Mouse (Mus musculus) cerebellum, postnatal 10 days (tissue): ENCODE data around the gene Akr1c6.
"Not testable (repeated sequence)": the region's sequence is repeated elsewhere in the genome, so short reads cannot be mapped to it uniquely, and the experiment has no call there.

Source experiments
- DNase-seq, 2 experiments: peaks; one replicate each; pipeline ENCODE4 v3.0.0; 2021; ENCODE audit warnings: mixed read lengths in 2 of 2

Gene Akr1c6

GRCm38 (mm10) chr13:4434006-4434405 is at the start of gene Akr1c6:
Akr1c6 (plus strand) TSS chr13:4434306.
- DNase-seq: no peak

DNA sequence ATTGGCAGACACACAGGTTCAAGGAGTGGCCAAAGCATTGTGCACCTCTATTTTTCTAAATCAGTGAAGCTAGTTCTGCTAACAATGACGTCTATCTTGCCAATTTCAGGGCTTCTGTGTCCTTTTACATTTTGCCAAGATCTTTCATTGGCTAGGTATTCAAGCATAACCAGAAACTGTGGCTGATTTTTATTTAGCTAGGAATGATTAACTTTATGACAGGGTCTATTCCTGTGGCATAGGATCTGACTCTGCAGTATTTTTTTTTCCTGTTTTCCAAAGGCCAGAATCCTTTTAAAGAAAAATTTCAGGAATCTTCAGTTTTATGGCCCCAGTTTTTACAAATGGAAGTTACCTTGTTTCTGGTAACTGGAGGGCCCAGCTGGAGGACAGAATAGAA is 49.2 kb upstream of the Akr1c6 start:
- no peak for DNase-seq

- no peak for DNase-seq
Observed at GRCm38 (mm10) chr13:4385541-4385940, 48.6 kb upstream of the Akr1c6 start.

DNA sequence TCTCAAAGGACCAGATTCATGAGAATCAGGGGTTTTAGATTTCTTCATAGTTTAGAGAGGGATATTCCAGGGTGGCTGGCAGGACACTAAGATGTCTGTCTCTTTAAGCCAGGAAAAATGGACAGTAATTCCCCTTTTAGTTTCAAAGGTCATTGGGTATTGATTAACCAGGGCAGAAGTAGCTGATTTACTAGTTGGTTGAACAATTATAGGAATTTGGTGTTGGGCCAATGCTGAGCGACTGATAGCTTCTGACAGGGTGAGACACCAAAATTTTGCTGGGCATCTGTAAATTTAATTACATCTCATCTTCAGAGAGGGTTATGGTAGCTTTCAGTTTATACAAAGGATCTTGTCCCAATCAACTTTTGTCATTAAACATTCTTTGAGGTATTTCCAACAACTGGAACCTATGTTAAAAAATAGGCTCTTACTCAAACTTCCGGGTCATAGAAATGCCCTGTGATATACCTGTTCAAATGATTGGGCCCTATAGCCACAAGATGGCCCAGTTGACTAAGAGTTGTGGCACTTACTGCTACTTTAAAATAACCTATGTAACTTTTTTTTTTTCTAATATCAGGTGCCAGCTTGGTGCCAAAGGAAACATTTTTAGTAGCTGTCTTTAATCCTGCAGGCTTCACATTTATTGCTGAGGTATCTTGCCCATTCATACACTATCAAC is 45.2 kb upstream of the Akr1c6 start:
- DNase-seq: no peak

GRCm38 (mm10) chr13:4400360-4400759 is 33.7 kb upstream of the Akr1c6 start:
- DNase-seq: not testable (repeated sequence)

- DNase-seq: no peak
Observed at GRCm38 (mm10) chr13:4400831-4401230, 33.3 kb upstream of the Akr1c6 start.

DNA sequence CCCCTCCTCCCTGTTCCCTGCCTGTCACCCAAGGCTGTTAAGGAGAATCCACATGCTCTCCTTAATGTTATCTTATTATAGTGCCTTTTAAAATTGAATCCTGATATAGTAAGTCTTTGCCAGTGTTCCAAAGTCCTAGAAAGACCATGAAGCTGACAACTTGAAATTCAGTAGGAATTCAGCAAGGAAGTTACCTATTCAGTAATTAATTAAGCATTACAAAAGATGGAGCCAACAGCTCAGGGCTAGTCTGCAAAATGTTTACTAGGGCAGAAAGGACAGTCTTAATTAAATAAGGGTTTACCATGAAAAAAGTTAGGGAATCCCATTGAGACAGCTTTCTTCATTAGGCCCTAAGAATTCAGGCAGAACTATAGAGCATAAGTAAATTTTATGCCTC is 31.9 kb upstream of the Akr1c6 start:
- no peak for DNase-seq

GRCm38 (mm10) chr13:4404726-4405125 is 29.4 kb upstream of the Akr1c6 start:
- no peak for DNase-seq

GRCm38 (mm10) chr13:4406771-4407170 is 27.3 kb upstream of the Akr1c6 start:
- no peak for DNase-seq

DNA sequence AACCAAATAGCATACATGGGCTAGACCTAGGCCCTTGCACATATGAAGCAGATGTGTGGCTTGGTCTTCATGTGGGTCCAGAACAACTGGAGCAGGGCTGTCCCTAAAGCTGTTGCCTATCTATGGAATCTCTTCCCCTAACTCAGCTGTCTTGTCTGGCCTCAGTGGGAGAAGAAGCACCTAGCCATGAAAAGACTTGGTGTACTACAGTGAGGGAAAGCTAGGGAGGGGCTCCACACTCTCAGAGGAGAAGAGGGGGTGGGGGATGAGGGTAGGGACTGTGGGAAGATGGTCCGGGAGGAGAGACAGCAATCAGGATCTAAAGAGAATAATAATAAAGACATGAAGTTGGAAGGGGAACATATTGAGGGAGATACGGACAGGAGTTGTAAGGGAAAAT is 5.5 kb upstream of the Akr1c6 start:
- no peak for DNase-seq

DNA sequence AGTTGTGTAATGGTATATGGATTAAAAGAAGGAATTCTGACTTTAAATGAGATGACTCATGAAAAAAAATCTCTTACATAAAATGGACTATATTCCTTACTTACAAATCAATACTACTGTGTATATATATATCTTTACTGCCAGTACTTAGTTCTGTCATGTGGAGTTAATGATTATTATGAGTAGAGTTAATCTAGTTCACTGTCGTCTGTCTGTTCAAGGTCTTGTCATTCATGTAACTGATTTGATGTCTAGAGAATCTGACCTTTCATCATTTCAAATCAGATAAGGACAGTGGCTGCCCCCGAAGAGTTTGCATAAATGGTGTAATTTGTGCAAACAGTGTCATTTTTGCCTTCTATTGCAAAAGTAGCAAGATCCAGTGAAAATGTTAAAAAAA is 5.1 kb upstream of the Akr1c6 start:
- DNase-seq: no peak

- DNase-seq: no peak
Observed at GRCm38 (mm10) chr13:4431129-4431528, 3.0 kb upstream of the Akr1c6 start.

DNA sequence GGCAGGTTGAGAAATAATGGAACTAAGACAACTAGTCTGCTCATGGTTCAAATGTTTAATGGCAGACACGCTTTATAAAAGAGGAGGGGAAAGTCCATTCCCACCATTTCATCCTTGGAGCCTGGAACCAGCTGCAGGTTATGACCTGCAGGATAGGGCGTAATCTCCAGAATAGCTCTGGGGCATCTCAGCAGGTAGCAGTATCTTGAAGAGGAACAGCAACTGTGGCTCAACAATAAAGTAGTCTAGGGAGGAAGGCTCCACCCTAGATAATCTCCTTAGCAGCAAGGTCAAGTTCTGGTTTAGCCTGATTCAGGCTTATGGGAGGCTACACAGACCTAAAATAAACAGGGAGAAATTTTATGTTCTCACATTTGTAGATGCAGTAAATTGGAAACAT is 31.5 kb downstream of the Akr1c6 start:
- no peak for DNase-seq

- no peak for DNase-seq
Observed at GRCm38 (mm10) chr13:4467896-4468295, 33.8 kb downstream of the Akr1c6 start.
